Mouse (Mus musculus): ENCODE results near the gene Ablim2.

- TF ChIP-seq POLR2A (IDR thresholded peaks at IDR 0.05; ENCODE audit: extremely low read depth, insufficient read depth, low read length) (no peak), CTCF (IDR thresholded peaks at IDR 0.05; ENCODE audit: extremely low read depth, insufficient read depth, low read length) (no peak)
Measured at GRCm38 (mm10) chr5:35882391-35882790, 124.7 kb downstream of the Ablim2 start.
